Mouse (Mus musculus): Measurements from ENCODE around the gene Dgkd. TPM values are rescaled to one million over a fixed set of nuclear protein-coding genes. Genes with fewer than 3 reads are reported as not detected.

The Dgkd gene
- polyA plus RNA-seq, 1 experiment = 69.4 TPM

DNA sequence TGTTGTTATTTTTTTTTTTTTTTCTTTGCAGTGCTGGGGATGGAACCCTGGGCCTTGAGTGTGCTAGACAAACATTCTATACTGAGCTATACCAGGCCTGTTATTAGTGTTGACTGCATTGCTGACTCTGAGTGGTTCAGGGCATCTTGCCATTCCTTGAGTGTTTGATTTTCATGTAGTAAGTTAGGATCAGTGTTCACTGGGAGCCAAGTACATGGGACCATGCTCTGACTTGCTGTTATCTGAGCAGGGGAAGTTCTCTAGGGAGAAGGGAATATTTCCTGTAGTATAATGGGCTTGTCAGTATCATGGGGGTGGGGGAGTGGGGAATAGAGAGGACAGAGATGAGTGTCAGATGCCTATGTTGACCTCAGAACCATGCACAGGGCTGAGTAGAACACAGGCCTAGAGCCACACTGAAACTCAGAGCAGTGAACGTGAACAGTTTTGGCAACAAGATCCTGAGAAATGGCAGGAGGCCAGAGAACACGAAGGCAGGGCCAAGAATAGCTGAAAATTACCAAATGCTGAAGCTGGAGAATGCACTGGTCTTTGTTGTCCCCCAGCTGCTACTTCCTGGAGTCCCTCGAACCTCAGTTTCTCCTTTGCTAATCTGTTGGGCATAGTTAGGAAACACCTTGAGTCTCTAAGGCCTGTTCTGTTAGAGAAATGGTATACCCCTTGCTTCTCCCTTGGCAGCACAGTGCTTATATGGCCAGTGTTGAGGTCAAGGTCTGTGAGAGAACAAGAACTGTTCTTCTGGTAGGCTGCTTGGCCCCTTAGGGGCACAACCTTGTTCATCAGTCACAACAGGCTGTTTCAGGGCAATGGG is 26.6 kb downstream of the Dgkd start:
- Histone ChIP-seq H3K4me1 (ENCODE audit: control insufficient read depth, insufficient read depth, insufficient read length) (peaks cover 29% of the 10 kb centered on the region), H3K4me3 (ENCODE audit: extremely low read depth, insufficient read depth, insufficient read length) (no peak overlapping the region), H3K36me3 (ENCODE audit: control insufficient read depth, insufficient read depth, low read length) (peaks cover 14% of the 10 kb centered on the region), H3K27me3 (ENCODE audit: control insufficient read depth, insufficient read depth, low read length) (no peaks in the 10 kb centered on the region), H3K27ac (ENCODE audit: insufficient read depth, low read length) (0 out of 2 replicates have a peak overlapping the region, but pooled peaks have one; percentile 0)
- no peak for DNase-seq (ENCODE audit: low read depth in 1 of 2, low spot score in 2 of 2)
- WGBS = 36% methylated on average over 3 of the region's 3 CpGs
- no peak for TF ChIP-seq POLR2A (IDR thresholded peaks at IDR 0.05; ENCODE audit: low read depth, low read length)
- TF ChIP-seq CTCF (IDR thresholded peaks at IDR 0.05; ENCODE audit: extremely low read depth, insufficient read depth, insufficient read length, insufficient replicate concordance) = no peak

DNA sequence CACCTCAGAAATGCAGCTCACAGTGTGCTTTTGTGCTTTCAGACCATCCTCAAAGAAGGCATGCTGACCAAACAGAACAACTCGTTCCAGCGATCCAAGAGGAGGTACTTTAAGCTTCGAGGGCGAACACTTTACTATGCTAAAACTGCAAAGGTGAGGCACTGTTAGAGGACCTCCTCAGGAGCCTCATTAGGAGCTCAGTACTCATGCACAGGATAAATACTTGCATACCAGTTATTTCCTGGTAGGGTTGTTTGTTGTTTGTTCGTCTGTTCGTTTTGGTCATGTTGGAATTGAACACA is 27.2 kb downstream of the Dgkd start:
- Histone ChIP-seq H3K36me3 (ENCODE audit: control insufficient read depth, insufficient read depth, low read length) (peaks cover 16% of the 10 kb centered on the region), H3K4me1 (ENCODE audit: control insufficient read depth, insufficient read depth, insufficient read length) (peaks cover 24% of the 10 kb centered on the region; the same call in 1 of the 2 replicates), H3K27ac (ENCODE audit: insufficient read depth, low read length) (0 out of 2 replicates have a peak overlapping the region, but pooled peaks have one; percentile 0), H3K4me3 (ENCODE audit: extremely low read depth, insufficient read depth, insufficient read length) (no peak overlapping the region), H3K27me3 (ENCODE audit: control insufficient read depth, insufficient read depth, low read length) (no peaks in the 10 kb centered on the region)
- DNase-seq (ENCODE audit: low read depth in 1 of 2, low spot score in 2 of 2) = no peak
- 92% methylated on average over 6 of the region's 6 CpGs for WGBS
- no peak for TF ChIP-seq CTCF (IDR thresholded peaks at IDR 0.05; ENCODE audit: extremely low read depth, insufficient read depth, insufficient read length, insufficient replicate concordance)
- no peak for TF ChIP-seq POLR2A (IDR thresholded peaks at IDR 0.05; ENCODE audit: low read depth, low read length)

GRCm38 (mm10) chr1:87880856-87881255 is 27.8 kb downstream of the Dgkd start:
- Histone ChIP-seq H3K27ac (ENCODE audit: insufficient read depth, low read length) (no peak overlapping the region), H3K4me1 (ENCODE audit: control insufficient read depth, insufficient read depth, insufficient read length) (peaks cover 19% of the 10 kb centered on the region; the same call in 1 of the 2 replicates), H3K27me3 (ENCODE audit: control insufficient read depth, insufficient read depth, low read length) (no peaks in the 10 kb centered on the region), H3K36me3 (ENCODE audit: control insufficient read depth, insufficient read depth, low read length) (peaks cover 20% of the 10 kb centered on the region), H3K4me3 (ENCODE audit: extremely low read depth, insufficient read depth, insufficient read length) (no peak overlapping the region)
- TF ChIP-seq POLR2A (IDR thresholded peaks at IDR 0.05; ENCODE audit: low read depth, low read length) = no peak
- no peak for TF ChIP-seq CTCF (IDR thresholded peaks at IDR 0.05; ENCODE audit: extremely low read depth, insufficient read depth, insufficient read length, insufficient replicate concordance)
- WGBS = 74% methylated on average over 2 of the region's 2 CpGs
- no peak for DNase-seq (ENCODE audit: low read depth in 1 of 2, low spot score in 2 of 2)

DNA sequence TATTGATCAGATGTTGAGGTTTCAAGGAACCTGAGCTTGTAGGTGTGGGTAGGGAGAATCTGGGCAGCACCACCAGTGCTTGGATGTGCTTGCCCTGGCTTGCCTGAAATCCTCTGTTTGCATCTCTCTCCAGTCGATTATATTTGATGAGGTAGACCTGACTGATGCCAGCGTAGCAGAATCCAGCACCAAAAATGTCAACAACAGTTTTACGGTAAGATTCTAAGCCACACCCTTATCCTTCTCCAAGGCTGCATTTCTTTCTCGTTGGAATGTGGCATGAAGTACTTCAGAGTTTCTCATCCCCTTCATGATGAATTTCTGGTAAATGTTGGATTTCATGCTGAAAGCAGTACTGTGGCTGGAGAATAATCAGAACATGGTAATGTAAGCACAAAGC is 28.6 kb downstream of the Dgkd start:
- Histone ChIP-seq H3K27ac (ENCODE audit: insufficient read depth, low read length) (no peak overlapping the region), H3K36me3 (ENCODE audit: control insufficient read depth, insufficient read depth, low read length) (peaks cover 22% of the 10 kb centered on the region), H3K27me3 (ENCODE audit: control insufficient read depth, insufficient read depth, low read length) (no peaks in the 10 kb centered on the region), H3K4me3 (ENCODE audit: extremely low read depth, insufficient read depth, insufficient read length) (no peak overlapping the region), H3K4me1 (ENCODE audit: control insufficient read depth, insufficient read depth, insufficient read length) (peaks cover 14% of the 10 kb centered on the region; the same call in 1 of the 2 replicates)
- no peak for DNase-seq (ENCODE audit: low read depth in 1 of 2, low spot score in 2 of 2)
- 86% methylated on average over 4 of the region's 4 CpGs for WGBS
- TF ChIP-seq POLR2A (IDR thresholded peaks at IDR 0.05; ENCODE audit: low read depth, low read length) (no peak), CTCF (IDR thresholded peaks at IDR 0.05; ENCODE audit: extremely low read depth, insufficient read depth, insufficient read length, insufficient replicate concordance) (no peak)

DNA sequence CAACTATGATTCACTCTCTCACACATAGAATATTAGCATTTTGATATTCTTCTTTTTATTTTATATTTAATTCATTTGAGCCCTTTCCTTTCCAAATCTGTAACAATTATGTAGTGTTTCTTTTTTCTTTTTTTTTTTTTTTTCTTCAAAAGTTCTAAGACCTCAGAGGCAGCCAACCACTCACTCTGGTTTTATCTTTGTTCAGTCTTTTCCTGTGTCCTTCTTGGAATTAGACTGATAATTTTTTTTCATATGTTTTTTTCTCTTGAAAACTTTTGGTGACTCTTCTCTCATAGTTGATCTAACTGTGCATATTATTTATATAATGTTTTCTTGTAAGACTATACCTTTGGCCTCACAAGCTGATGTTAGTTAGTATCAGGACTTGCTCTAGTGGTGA is 29.5 kb downstream of the Dgkd start:
- no peak overlapping the region for H3K27ac ChIP-seq (ENCODE audit: insufficient read depth, low read length)
- DNase-seq (ENCODE audit: low read depth in 1 of 2, low spot score in 2 of 2) = no peak
- H3K4me3 ChIP-seq (ENCODE audit: extremely low read depth, insufficient read depth, insufficient read length) = no peak overlapping the region
- peaks cover 6% of the 10 kb centered on the region; the same call in 1 of the 2 replicates for H3K4me1 ChIP-seq (ENCODE audit: control insufficient read depth, insufficient read depth, insufficient read length)
- H3K36me3 ChIP-seq (ENCODE audit: control insufficient read depth, insufficient read depth, low read length) = peaks cover 24% of the 10 kb centered on the region
- no peaks in the 10 kb centered on the region for H3K27me3 ChIP-seq (ENCODE audit: control insufficient read depth, insufficient read depth, low read length)
- no peak for TF ChIP-seq POLR2A (IDR thresholded peaks at IDR 0.05; ENCODE audit: low read depth, low read length)

- TF ChIP-seq CTCF (IDR thresholded peaks at IDR 0.05; ENCODE audit: extremely low read depth, insufficient read depth, insufficient read length, insufficient replicate concordance) (no peak), POLR2A (IDR thresholded peaks at IDR 0.05; ENCODE audit: low read depth, low read length) (no peak)
- peaks cover 7% of the 10 kb centered on the region for H3K4me1 ChIP-seq (ENCODE audit: control insufficient read depth, insufficient read depth, insufficient read length)
- no peaks in the 10 kb centered on the region for H3K27me3 ChIP-seq (ENCODE audit: control insufficient read depth, insufficient read depth, low read length)
- H3K36me3 ChIP-seq (ENCODE audit: control insufficient read depth, insufficient read depth, low read length) = peaks cover 9% of the 10 kb centered on the region
- WGBS = 23% methylated on average over 1 of the region's 1 CpGs
- no peak overlapping the region for H3K27ac ChIP-seq (ENCODE audit: insufficient read depth, low read length)
- H3K4me3 ChIP-seq (ENCODE audit: extremely low read depth, insufficient read depth, insufficient read length) = no peak overlapping the region
- DNase-seq (ENCODE audit: low read depth in 1 of 2, low spot score in 2 of 2) = no peak
Measured at GRCm38 (mm10) chr1:87890960-87891359, 37.9 kb downstream of the Dgkd start.

DNA sequence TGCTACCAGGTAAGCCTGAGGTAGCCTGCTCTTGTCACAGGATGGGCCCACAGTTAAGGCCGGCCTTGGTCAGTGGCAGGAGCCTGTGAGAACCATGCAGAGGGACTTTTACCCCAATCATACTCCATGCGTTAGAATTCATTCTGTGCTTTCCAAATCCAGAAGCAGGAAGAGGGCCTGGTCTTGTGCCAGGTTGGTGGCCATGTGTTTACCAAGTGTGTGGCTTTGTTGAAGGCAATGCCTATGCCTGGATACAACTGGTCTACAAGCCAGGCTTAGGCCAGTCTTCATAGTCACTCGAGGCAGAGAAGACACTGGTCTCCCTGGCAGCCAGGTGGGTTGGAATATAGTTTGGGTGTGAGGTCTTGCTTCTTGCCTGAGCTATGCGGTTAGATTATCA is 38.5 kb downstream of the Dgkd start:
- peaks cover 6% of the 10 kb centered on the region for H3K36me3 ChIP-seq (ENCODE audit: control insufficient read depth, insufficient read depth, low read length)
- no peak for TF ChIP-seq CTCF (IDR thresholded peaks at IDR 0.05; ENCODE audit: extremely low read depth, insufficient read depth, insufficient read length, insufficient replicate concordance)
- H3K27me3 ChIP-seq (ENCODE audit: control insufficient read depth, insufficient read depth, low read length) = no peaks in the 10 kb centered on the region
- no peak overlapping the region for H3K27ac ChIP-seq (ENCODE audit: insufficient read depth, low read length)
- no peak for DNase-seq (ENCODE audit: low read depth in 1 of 2, low spot score in 2 of 2)
- H3K4me1 ChIP-seq (ENCODE audit: control insufficient read depth, insufficient read depth, insufficient read length) = peaks cover 7% of the 10 kb centered on the region
- H3K4me3 ChIP-seq (ENCODE audit: extremely low read depth, insufficient read depth, insufficient read length) = no peak overlapping the region
- WGBS = 87% methylated on average over 4 of the region's 4 CpGs
